Mouse (Mus musculus): ENCODE results near the gene Pdcd10. TPM values are rescaled to one million over a fixed set of nuclear protein-coding genes. Genes with fewer than 3 reads are reported as not detected.

Gene Pdcd10
- polyA plus RNA-seq, 1 experiment from 2014 or later = 80.7 TPM

GRCm38 (mm10) chr3:75531074-75531473 lies 25.6 kb downstream of the Pdcd10 start:
- no peaks in the 10 kb centered on the region for H3K4me1 ChIP-seq
- no peak overlapping the region for H3K27ac ChIP-seq
- H3K4me3 ChIP-seq = no peak overlapping the region
- no peaks in the 10 kb centered on the region for H3K9me3 ChIP-seq (replicated peaks)
- DNase-seq (ENCODE audit: low spot score) = no peak
- 93% methylated on average over 3 of the region's 3 CpGs for WGBS
- no peaks in the 10 kb centered on the region for H3K27me3 ChIP-seq (ENCODE audit: low read depth, poor library complexity, severe bottlenecking)
- peaks cover 32% of the 10 kb centered on the region for H3K36me3 ChIP-seq

GRCm38 (mm10) chr3:75522527-75522926 lies 34.1 kb downstream of the Pdcd10 start:
- peaks cover 64% of the 10 kb centered on the region for H3K36me3 ChIP-seq
- no peak for DNase-seq (ENCODE audit: low spot score)
- H3K27ac ChIP-seq = no peak overlapping the region
- WGBS = 92% methylated on average over 1 of the region's 1 CpGs
- no peaks in the 10 kb centered on the region for H3K27me3 ChIP-seq (ENCODE audit: low read depth, poor library complexity, severe bottlenecking)
- H3K4me1 ChIP-seq = no peaks in the 10 kb centered on the region
- no peak overlapping the region for H3K4me3 ChIP-seq
- H3K9me3 ChIP-seq (replicated peaks) = no peaks in the 10 kb centered on the region

- H3K36me3 ChIP-seq = peaks cover 54% of the 10 kb centered on the region
- H3K4me1 ChIP-seq = no peaks in the 10 kb centered on the region
- no peaks in the 10 kb centered on the region for H3K9me3 ChIP-seq (replicated peaks)
- H3K27me3 ChIP-seq (ENCODE audit: low read depth, poor library complexity, severe bottlenecking) = no peaks in the 10 kb centered on the region
- H3K4me3 ChIP-seq = no peak overlapping the region
- 90% methylated on average over 2 of the region's 2 CpGs for WGBS
- DNase-seq (ENCODE audit: low spot score) = no peak
- H3K27ac ChIP-seq = no peak overlapping the region
These were observed 35.3 kb downstream of the Pdcd10 start for GRCm38 (mm10) chr3:75521314-75521713.

- Histone ChIP-seq H3K9me3 (replicated peaks) (no peaks in the 10 kb centered on the region), H3K4me3 (no peak overlapping the region), H3K36me3 (peaks cover 43% of the 10 kb centered on the region), H3K27me3 (ENCODE audit: low read depth, poor library complexity, severe bottlenecking) (no peaks in the 10 kb centered on the region), H3K27ac (no peak overlapping the region), H3K4me1 (no peaks in the 10 kb centered on the region)
- 46% methylated on average over 7 of the region's 7 CpGs for whole genome bisulfite sequencing
- DNase-seq (ENCODE audit: low spot score) = peak; percentile 39
These were observed 38.9 kb downstream of the Pdcd10 start for GRCm38 (mm10) chr3:75517631-75518250.

- WGBS = 85% methylated on average over 7 of the region's 7 CpGs
- H3K4me1 ChIP-seq = no peaks in the 10 kb centered on the region
- no peak for DNase-seq (ENCODE audit: low spot score)
- H3K36me3 ChIP-seq = no peaks in the 10 kb centered on the region
- no peaks in the 10 kb centered on the region for H3K27me3 ChIP-seq (ENCODE audit: low read depth, poor library complexity, severe bottlenecking)
- no peak overlapping the region for H3K4me3 ChIP-seq
- H3K27ac ChIP-seq = no peak overlapping the region
- H3K9me3 ChIP-seq (replicated peaks) = no peaks in the 10 kb centered on the region
These were observed 57.4 kb downstream of the Pdcd10 start for GRCm38 (mm10) chr3:75498961-75499960.

GRCm38 (mm10) chr3:75492913-75493312 lies 63.7 kb downstream of the Pdcd10 start:
- H3K27ac ChIP-seq = no peak overlapping the region
- no peaks in the 10 kb centered on the region for H3K4me1 ChIP-seq
- no peak for DNase-seq (ENCODE audit: low spot score)
- H3K36me3 ChIP-seq = no peaks in the 10 kb centered on the region
- WGBS = 60% methylated on average over 3 of the region's 3 CpGs
- no peaks in the 10 kb centered on the region for H3K9me3 ChIP-seq (replicated peaks)
- no peaks in the 10 kb centered on the region for H3K27me3 ChIP-seq (ENCODE audit: low read depth, poor library complexity, severe bottlenecking)
- H3K4me3 ChIP-seq = no peak overlapping the region

- Histone ChIP-seq H3K9me3 (replicated peaks) (no peaks in the 10 kb centered on the region), H3K4me3 (no peak within 1 kb of the TSS), H3K4me1 (no peaks in the 10 kb centered on the region), H3K27ac (no peak within 1 kb of the TSS), H3K27me3 (ENCODE audit: low read depth, poor library complexity, severe bottlenecking) (no peaks in the 10 kb centered on the region), H3K36me3 (no peaks in the 10 kb centered on the region)
- 82% methylated on average over 2 of the region's 2 CpGs for WGBS
- no peak for DNase-seq (ENCODE audit: low spot score)
These were observed 74.6 kb downstream of the Pdcd10 start, which contains the start of gene Wdr49 for GRCm38 (mm10) chr3:75482056-75482455. Wdr49 (minus strand) TSS chr3:75482156.

GRCm38 (mm10) chr3:75475106-75475505 lies 81.5 kb downstream of the Pdcd10 start:
- DNase-seq (ENCODE audit: low spot score) = no peak
- Histone ChIP-seq H3K36me3 (no peaks in the 10 kb centered on the region), H3K27ac (no peak overlapping the region), H3K27me3 (ENCODE audit: low read depth, poor library complexity, severe bottlenecking) (no peaks in the 10 kb centered on the region), H3K9me3 (replicated peaks) (no peaks in the 10 kb centered on the region), H3K4me3 (no peak overlapping the region), H3K4me1 (no peaks in the 10 kb centered on the region)
- 86% methylated on average over 7 of the region's 7 CpGs for WGBS

- Histone ChIP-seq H3K36me3 (no peaks in the 10 kb centered on the region), H3K27ac (no peak overlapping the region), H3K9me3 (replicated peaks) (no peaks in the 10 kb centered on the region), H3K27me3 (ENCODE audit: low read depth, poor library complexity, severe bottlenecking) (no peaks in the 10 kb centered on the region), H3K4me3 (no peak overlapping the region), H3K4me1 (no peaks in the 10 kb centered on the region)
- 90% methylated on average over 7 of the region's 7 CpGs for WGBS
- no peak for DNase-seq (ENCODE audit: low spot score)
These were observed 82.0 kb downstream of the Pdcd10 start for GRCm38 (mm10) chr3:75474657-75475056.

GRCm38 (mm10) chr3:75468154-75468553 lies 88.5 kb downstream of the Pdcd10 start:
- Histone ChIP-seq H3K4me1 (no peaks in the 10 kb centered on the region), H3K36me3 (no peaks in the 10 kb centered on the region), H3K4me3 (no peak overlapping the region), H3K27ac (no peak overlapping the region), H3K27me3 (ENCODE audit: low read depth, poor library complexity, severe bottlenecking) (no peaks in the 10 kb centered on the region), H3K9me3 (replicated peaks) (no peaks in the 10 kb centered on the region)
- no peak for DNase-seq (ENCODE audit: low spot score)
- WGBS = 91% methylated on average over 7 of the region's 7 CpGs

Other genes starting within 250 kb of the Pdcd10 start
- not detected in 2 replicates for gene Wdr49, start 74.7 kb downstream of the Pdcd10 start, polyA plus RNA-seq (2016; fragmentation: Nextera tagmentation; extraction: Ambion mirVana)
- 1.7 and 4.0 TPM in 2 replicates for gene Serpini1, start 691 bp upstream of the Pdcd10 start, polyA plus RNA-seq (2016; fragmentation: Nextera tagmentation; extraction: Ambion mirVana)
- not detected in 2 replicates for gene Gm29133, start 191.3 kb upstream of the Pdcd10 start, polyA plus RNA-seq (2016; fragmentation: Nextera tagmentation; extraction: Ambion mirVana)

Data from limb, embryonic 10.5 days (tissue).